Mouse (Mus musculus) liver, postnatal 0 days (tissue): ENCODE data around the gene Retsat. TPM values are rescaled to one million over a fixed set of nuclear protein-coding genes. Genes with fewer than 3 reads are reported as not detected.

Source experiments
- ATAC-seq: fragments of 200-750 bp; cut with Nextera tagmentation; 2 replicates; pipeline ENCODE4 v1.8.0; 2017; ENCODE audit warnings: mild to moderate bottlenecking, moderate library complexity
- DNase-seq: peaks from one replicate; pipeline ENCODE4 v3.0.0-alpha.2; 2016
- H3K27ac ChIP-seq: fragments of 300-500 bp; sonication (generic); 2 replicates; pipeline ENCODE4 v1.5.1; 2014; ENCODE audit warnings: antibody characterized with exemption, moderate library complexity, mild to moderate bottlenecking, low read depth
- H3K27me3 ChIP-seq: fragments of 300-500 bp; sonication (generic); 2 replicates; pipeline ENCODE4 v1.6.1; 2014; ENCODE audit warnings: low read length, control low read depth, mixed read lengths; ENCODE audit not compliant: insufficient read depth
- H3K36me3 ChIP-seq: fragments of 300-500 bp; sonication (generic); replicated peaks from 2 replicates; pipeline ENCODE4 v1.6.1; 2014; ENCODE audit warnings: mild to moderate bottlenecking, control low read depth, low read length, moderate library complexity, mixed read lengths; ENCODE audit not compliant: insufficient read depth
- H3K4me1 ChIP-seq: fragments of 300-500 bp; sonication (generic); 2 replicates; pipeline ENCODE4 v1.6.1; 2014; ENCODE audit warnings: antibody characterized with exemption, mild to moderate bottlenecking, control low read depth; ENCODE audit not compliant: insufficient read depth
- H3K4me2 ChIP-seq: fragments of 300-500 bp; sonication (generic); 2 replicates; pipeline ENCODE4 v1.6.1; 2014; ENCODE audit warnings: low read depth, mild to moderate bottlenecking, low read length, moderate library complexity, mixed read lengths
- H3K4me3 ChIP-seq: fragments of 300-500 bp; sonication (generic); 2 replicates; pipeline ENCODE4 v1.5.1; 2014; ENCODE audit warnings: low read depth, low read length
- H3K9ac ChIP-seq: fragments of 300-500 bp; sonication (generic); replicated peaks from 2 replicates; pipeline ENCODE4 v1.6.1; 2014; ENCODE audit warnings: mild to moderate bottlenecking, moderate library complexity
- H3K9me3 ChIP-seq: fragments of 300-500 bp; sonication (generic); 2 replicates; pipeline ENCODE4 v1.6.1; 2016; ENCODE audit warnings: mild to moderate bottlenecking, control low read depth, low read length, mixed read lengths
- CTCF ChIP-seq: sonication (generic); IDR thresholded peaks from 2 replicates; pipeline ENCODE4 v1.5.1; 2016; ENCODE audit warnings: antibody characterized with exemption, low read depth
- EP300 ChIP-seq: IDR thresholded peaks from 2 replicates; pipeline ENCODE4 v1.6.1; 2016; ENCODE audit warnings: antibody characterized with exemption, low read depth, mild to moderate bottlenecking
- WGBS: fragments of 180-500 bp; shearing (Covaris S2); extraction: QIAGEN DNeasy Blood & Tissue Kit; methylation state at CpG from one replicate; pipeline ENCODE4 v1.1.7; 2014; ENCODE audit not compliant: insufficient replicate concordance; 5-methylcytosine and 5-hydroxymethylcytosine counted together
- polyA plus RNA-seq: library from polyadenylated mRNA; unstranded; fragments of >200 nt; fragmentation: Nextera tagmentation; extraction: Ambion mirVana; gene quantifications from 2 replicates; pipeline ENCODE4 v1.2.1, GENCODE M21; 2015

The Retsat gene
- polyA plus RNA-seq, 1 experiment from 2014 or later, result 109 TPM

- peak; percentile 88 for TF ChIP-seq CTCF
- no peak for TF ChIP-seq EP300
- H3K9ac ChIP-seq, result no peak overlapping the region
- H3K27ac ChIP-seq, result no peak overlapping the region
- WGBS, result 59% methylated on average over 10 of the region's 10 CpGs
- 0 out of 2 replicates have a peak, but pooled peaks have one; percentile 13 for ATAC-seq
- H3K4me2 ChIP-seq, result no peak overlapping the region
- DNase-seq, result peak; percentile 64
- no peak overlapping the region for H3K4me3 ChIP-seq
- no peaks in the 10 kb centered on the region for H3K9me3 ChIP-seq
- H3K27me3 ChIP-seq, result no peaks in the 10 kb centered on the region
- no peaks in the 10 kb centered on the region for H3K36me3 ChIP-seq
- H3K4me1 ChIP-seq, result peaks cover 7% of the 10 kb centered on the region
Observed at GRCm38 (mm10) chr6:72647383-72647820, 49.1 kb downstream of the Retsat start.

- no peak for TF ChIP-seq CTCF
- TF ChIP-seq EP300, result no peak
- no peak overlapping the region for H3K27ac ChIP-seq
Observed at GRCm38 (mm10) chr6:72648002-72648595, 49.8 kb downstream of the Retsat start.

GRCm38 (mm10) chr6:72650338-72650851, 52.1 kb downstream of the Retsat start:
- peak; percentile 67 for ATAC-seq
- H3K36me3 ChIP-seq, result no peaks in the 10 kb centered on the region
- peaks cover 10% of the 10 kb centered on the region for H3K4me1 ChIP-seq
- H3K9me3 ChIP-seq, result no peaks in the 10 kb centered on the region
- H3K9ac ChIP-seq, result no peak overlapping the region
- no peak overlapping the region for H3K4me2 ChIP-seq
- DNase-seq, result no peak
- 66% methylated on average over 10 of the region's 10 CpGs for WGBS
- no peaks in the 10 kb centered on the region for H3K27me3 ChIP-seq
- no peak overlapping the region for H3K4me3 ChIP-seq
- no peak for TF ChIP-seq CTCF
- no peak for TF ChIP-seq EP300
- no peak overlapping the region for H3K27ac ChIP-seq

More at GRCm38 (mm10) chr6:72648002-72648595, 49.8 kb downstream of the Retsat start:
- ATAC-seq (no peak), DNase-seq (no peak)
- 76% methylated on average over 12 of the region's 12 CpGs for WGBS
- Histone ChIP-seq H3K9ac (no peak overlapping the region), H3K36me3 (no peaks in the 10 kb centered on the region), H3K9me3 (no peaks in the 10 kb centered on the region), H3K4me2 (no peak overlapping the region), H3K27me3 (no peaks in the 10 kb centered on the region), H3K4me3 (no peak overlapping the region), H3K4me1 (peaks cover 7% of the 10 kb centered on the region)

GRCm38 (mm10) chr6:72653419-72653818, 55.1 kb downstream of the Retsat start:
- Histone ChIP-seq H3K27ac (peak overlapping the region; percentile 58), H3K27me3 (no peaks in the 10 kb centered on the region), H3K4me2 (no peak overlapping the region), H3K36me3 (no peaks in the 10 kb centered on the region), H3K4me1 (peaks cover 15% of the 10 kb centered on the region), H3K9me3 (no peaks in the 10 kb centered on the region), H3K9ac (no peak overlapping the region), H3K4me3 (no peak overlapping the region)
- DNase-seq (peak; percentile 55), ATAC-seq (peak; percentile 82)
- 69% methylated on average over 7 of the region's 7 CpGs for WGBS
- TF ChIP-seq EP300 (no peak; the same call in 1 of the 2 replicates), CTCF (no peak)

GRCm38 (mm10) chr6:72654355-72654754, 56.1 kb downstream of the Retsat start:
- Histone ChIP-seq H3K36me3 (no peaks in the 10 kb centered on the region), H3K9me3 (no peaks in the 10 kb centered on the region), H3K27ac (no peak overlapping the region), H3K4me3 (no peak overlapping the region), H3K4me1 (peaks cover 15% of the 10 kb centered on the region), H3K27me3 (no peaks in the 10 kb centered on the region), H3K4me2 (no peak overlapping the region), H3K9ac (no peak overlapping the region)
- ATAC-seq (no peak), DNase-seq (no peak)
- WGBS, result 84% methylated on average over 6 of the region's 6 CpGs
- TF ChIP-seq CTCF (no peak), EP300 (no peak)

GRCm38 (mm10) chr6:72655309-72656052, 57.2 kb downstream of the Retsat start:
- Histone ChIP-seq H3K4me1 (peaks cover 17% of the 10 kb centered on the region), H3K9ac (no peak overlapping the region), H3K9me3 (no peaks in the 10 kb centered on the region), H3K36me3 (no peaks in the 10 kb centered on the region), H3K27me3 (no peaks in the 10 kb centered on the region), H3K4me3 (no peak overlapping the region), H3K27ac (peak overlapping the region; percentile 29; the same call in 1 of the 2 replicates), H3K4me2 (peak overlapping the region; percentile 42)
- ATAC-seq (peak; percentile 22; the same call in 1 of the 2 replicates), DNase-seq (peak; percentile 31)
- 41% methylated on average over 20 of the region's 20 CpGs for WGBS
- TF ChIP-seq EP300 (no peak), CTCF (no peak)
